Mouse (Mus musculus): ENCODE measurements around the gene Alpk1. TPM values are rescaled to one million over a fixed set of nuclear protein-coding genes. Genes with fewer than 3 reads are reported as not detected.

Gene Alpk1
- polyA plus RNA-seq, 1 experiment from 2014 or later, result 0.95 TPM

DNA sequence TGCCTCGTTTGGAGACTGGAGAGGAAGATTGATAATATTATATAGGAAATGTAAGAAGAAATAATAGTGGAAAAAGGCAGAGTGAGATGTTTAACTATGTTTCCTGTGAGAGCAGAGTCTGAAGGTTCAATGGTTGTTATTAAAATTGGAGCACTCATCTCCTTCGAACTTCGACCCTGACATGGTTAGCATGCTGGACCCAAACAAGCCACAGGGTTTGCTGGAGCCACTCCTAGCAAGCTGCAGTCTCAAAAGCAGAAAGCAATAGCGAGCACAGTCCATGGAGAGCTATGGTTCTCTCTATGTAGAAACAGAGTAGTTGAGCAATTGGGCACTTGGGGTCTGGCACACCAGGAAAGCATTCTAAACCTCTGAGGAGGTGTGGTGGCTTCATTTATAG, 59.4 kb downstream of the Alpk1 start:
- H3K36me3 ChIP-seq, result no peaks in the 10 kb centered on the region
- WGBS, result 82% methylated on average over 4 of the region's 4 CpGs
- H3K4me1 ChIP-seq, result peaks cover 49% of the 10 kb centered on the region
- no peak for DNase-seq (ENCODE audit: low spot score)
- no peaks in the 10 kb centered on the region for H3K9me3 ChIP-seq (replicated peaks)
- H3K27me3 ChIP-seq (ENCODE audit: low read depth, poor library complexity, severe bottlenecking), result peaks cover 60% of the 10 kb centered on the region
- no peak overlapping the region for H3K27ac ChIP-seq (replicated peaks)
- H3K4me3 ChIP-seq, result no peak overlapping the region

DNA sequence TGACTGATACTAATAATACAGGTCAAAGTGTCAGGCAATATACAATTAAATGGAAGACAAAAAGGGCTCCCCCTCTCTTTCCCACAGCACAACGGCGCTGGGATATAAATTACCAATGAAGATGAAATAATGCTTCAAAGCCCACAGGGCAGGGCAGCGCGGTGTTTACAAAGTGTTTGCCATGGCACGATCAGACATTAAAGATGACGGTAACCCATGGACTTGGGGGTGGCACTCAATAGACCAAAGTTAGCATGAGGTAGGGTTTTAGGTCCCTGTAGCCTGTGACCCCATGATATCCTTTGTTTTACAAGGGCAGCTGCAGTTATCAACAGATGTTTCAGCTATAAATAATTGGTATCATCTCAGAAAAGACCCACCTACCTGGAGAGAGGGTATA, 60.3 kb downstream of the Alpk1 start:
- Histone ChIP-seq H3K27me3 (ENCODE audit: low read depth, poor library complexity, severe bottlenecking) (peaks cover 56% of the 10 kb centered on the region), H3K9me3 (replicated peaks) (no peaks in the 10 kb centered on the region), H3K27ac (replicated peaks) (peak overlapping the region; percentile 67), H3K36me3 (no peaks in the 10 kb centered on the region), H3K4me1 (peaks cover 49% of the 10 kb centered on the region), H3K4me3 (no peak overlapping the region)
- no peak for DNase-seq (ENCODE audit: low spot score)
- 61% methylated on average over 6 of the region's 6 CpGs for WGBS

DNA sequence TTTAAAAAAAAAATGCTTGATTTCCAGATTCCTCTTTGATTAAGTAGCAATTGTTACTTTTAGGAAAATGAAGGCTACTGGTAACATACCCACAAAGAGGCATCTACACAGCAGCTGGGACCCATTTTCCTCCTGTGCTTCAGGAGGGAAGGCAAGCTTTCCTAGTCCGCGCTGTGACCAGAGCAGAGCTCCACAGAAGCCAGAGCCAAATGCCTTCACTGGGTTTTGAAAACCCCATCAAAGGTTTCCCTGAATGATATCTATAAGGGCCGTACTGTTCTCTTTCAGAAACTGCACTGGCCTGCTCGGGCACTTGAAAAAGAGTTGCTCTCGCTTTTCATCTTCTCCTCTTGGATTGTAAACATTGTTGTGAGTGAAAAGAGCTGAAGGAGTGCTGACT, 60.7 kb downstream of the Alpk1 start:
- peaks cover 52% of the 10 kb centered on the region for H3K27me3 ChIP-seq (ENCODE audit: low read depth, poor library complexity, severe bottlenecking)
- DNase-seq (ENCODE audit: low spot score), result no peak
- 72% methylated on average over 5 of the region's 5 CpGs for WGBS
- H3K9me3 ChIP-seq (replicated peaks), result no peaks in the 10 kb centered on the region
- H3K36me3 ChIP-seq, result no peaks in the 10 kb centered on the region
- peaks cover 48% of the 10 kb centered on the region for H3K4me1 ChIP-seq
- peak overlapping the region; percentile 67 for H3K27ac ChIP-seq (replicated peaks)
- no peak overlapping the region for H3K4me3 ChIP-seq

DNA sequence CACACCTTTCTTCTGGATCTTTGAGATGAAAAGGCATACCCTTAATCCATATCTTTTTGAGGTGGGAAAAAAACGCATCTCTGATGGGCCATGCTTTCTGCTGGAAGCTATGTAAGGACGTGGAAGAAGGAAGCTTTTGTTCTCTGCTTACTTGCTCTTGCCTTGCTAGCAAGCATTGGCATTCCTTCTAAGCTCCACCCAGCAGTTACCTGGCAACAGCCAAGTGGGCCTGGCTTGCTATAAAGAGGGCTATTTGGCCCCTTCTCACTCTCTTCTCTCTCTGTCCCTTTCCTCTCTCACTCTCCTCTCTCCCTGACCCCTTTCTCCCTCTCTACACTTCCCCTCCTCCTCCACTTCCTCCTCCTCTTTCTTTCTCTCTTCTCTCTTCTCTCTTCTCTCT, 63.6 kb downstream of the Alpk1 start:
- 18% methylated on average over 2 of the region's 2 CpGs for WGBS
- no peak for DNase-seq (ENCODE audit: low spot score)
- peak overlapping the region; percentile 49 for H3K27ac ChIP-seq (replicated peaks)
- no peak overlapping the region for H3K4me3 ChIP-seq
- peaks cover 46% of the 10 kb centered on the region for H3K4me1 ChIP-seq
- H3K27me3 ChIP-seq (ENCODE audit: low read depth, poor library complexity, severe bottlenecking), result peaks cover 50% of the 10 kb centered on the region; the same call in 1 of the 2 replicates
- no peaks in the 10 kb centered on the region for H3K9me3 ChIP-seq (replicated peaks)
- H3K36me3 ChIP-seq, result no peaks in the 10 kb centered on the region

DNA sequence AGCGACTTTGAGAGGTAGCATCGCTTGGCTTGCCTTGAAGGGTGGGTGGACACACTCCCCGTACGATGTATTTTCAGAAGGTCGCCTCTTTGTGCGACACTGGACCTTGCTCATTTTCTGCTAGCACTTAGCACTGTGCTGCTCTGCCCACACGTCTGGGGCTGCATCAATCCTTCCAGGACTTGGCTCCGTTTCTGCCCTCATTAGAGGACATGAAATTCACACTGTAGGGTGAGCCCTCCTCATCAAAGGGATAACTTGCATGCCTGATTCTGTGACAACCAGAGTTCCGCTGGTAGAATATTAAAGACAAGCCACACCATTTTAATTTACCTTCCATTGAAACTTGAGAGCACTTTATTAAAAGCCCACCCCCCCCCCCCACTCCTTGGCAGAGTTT, 67.2 kb downstream of the Alpk1 start:
- H3K4me3 ChIP-seq, result no peak overlapping the region
- DNase-seq (ENCODE audit: low spot score), result no peak
- H3K36me3 ChIP-seq, result no peaks in the 10 kb centered on the region
- H3K4me1 ChIP-seq, result peaks cover 19% of the 10 kb centered on the region
- whole genome bisulfite sequencing, result 74% methylated on average over 9 of the region's 9 CpGs
- peak overlapping the region; percentile 55; the same call in 1 of the 2 replicates for H3K27ac ChIP-seq (replicated peaks)
- no peaks in the 10 kb centered on the region for H3K9me3 ChIP-seq (replicated peaks)
- H3K27me3 ChIP-seq (ENCODE audit: low read depth, poor library complexity, severe bottlenecking), result peaks cover 51% of the 10 kb centered on the region

DNA sequence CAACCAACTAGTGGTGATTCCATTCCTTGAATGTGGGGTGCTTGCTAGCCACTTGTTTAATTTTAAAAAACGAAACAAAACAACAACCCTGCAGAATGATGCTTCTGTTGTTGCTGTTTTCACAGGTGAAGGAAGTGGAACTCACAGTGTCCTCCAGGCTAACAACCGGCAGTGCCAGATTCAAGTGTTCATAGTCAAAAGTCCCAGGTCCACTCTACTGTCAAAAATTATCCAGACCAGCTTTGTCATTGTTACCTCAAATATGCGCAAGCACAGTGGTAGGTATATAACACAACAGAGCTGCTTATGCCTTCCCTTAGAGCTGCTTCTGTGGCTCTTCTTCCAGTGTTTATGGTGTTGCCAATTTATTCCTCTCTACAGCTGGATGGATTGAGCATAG, 68.8 kb downstream of the Alpk1 start:
- H3K27me3 ChIP-seq (ENCODE audit: low read depth, poor library complexity, severe bottlenecking), result peaks cover 49% of the 10 kb centered on the region
- H3K4me3 ChIP-seq, result no peak overlapping the region
- WGBS, result 86% methylated on average over 3 of the region's 3 CpGs
- H3K4me1 ChIP-seq, result peaks cover 19% of the 10 kb centered on the region
- H3K27ac ChIP-seq (replicated peaks), result no peak overlapping the region
- H3K9me3 ChIP-seq (replicated peaks), result no peaks in the 10 kb centered on the region; the same call in 1 of the 2 replicates
- H3K36me3 ChIP-seq, result no peaks in the 10 kb centered on the region
- no peak for DNase-seq (ENCODE audit: low spot score)

DNA sequence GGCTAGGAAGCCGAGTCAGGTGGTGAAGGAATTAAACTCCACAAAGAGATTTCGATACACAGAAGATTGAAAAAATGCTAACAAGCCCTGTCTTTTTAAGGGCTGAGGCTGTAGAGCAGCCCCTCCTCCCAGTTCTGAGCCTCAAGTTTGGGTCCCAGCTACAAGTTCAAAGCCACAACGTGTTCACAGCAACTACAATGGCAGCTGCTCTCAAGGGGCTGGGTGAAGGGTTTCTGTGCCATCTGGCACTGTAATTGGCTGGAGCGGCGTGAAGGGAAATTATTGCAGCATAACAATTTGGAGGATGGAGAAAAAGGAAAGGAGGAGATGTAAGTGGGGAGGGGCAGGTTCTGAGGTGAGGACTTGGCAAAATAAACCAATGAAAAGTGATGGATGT, 73.2 kb downstream of the Alpk1 start:
- no peaks in the 10 kb centered on the region for H3K36me3 ChIP-seq
- no peak overlapping the region for H3K4me3 ChIP-seq
- no peak for DNase-seq (ENCODE audit: low spot score)
- no peaks in the 10 kb centered on the region; the same call in 1 of the 2 replicates for H3K9me3 ChIP-seq (replicated peaks)
- H3K27ac ChIP-seq (replicated peaks), result peak overlapping the region; percentile 79; the same call in 1 of the 2 replicates
- WGBS, result 72% methylated on average over 5 of the region's 5 CpGs
- H3K4me1 ChIP-seq, result peaks cover 26% of the 10 kb centered on the region
- peaks cover 55% of the 10 kb centered on the region for H3K27me3 ChIP-seq (ENCODE audit: low read depth, poor library complexity, severe bottlenecking)

DNA sequence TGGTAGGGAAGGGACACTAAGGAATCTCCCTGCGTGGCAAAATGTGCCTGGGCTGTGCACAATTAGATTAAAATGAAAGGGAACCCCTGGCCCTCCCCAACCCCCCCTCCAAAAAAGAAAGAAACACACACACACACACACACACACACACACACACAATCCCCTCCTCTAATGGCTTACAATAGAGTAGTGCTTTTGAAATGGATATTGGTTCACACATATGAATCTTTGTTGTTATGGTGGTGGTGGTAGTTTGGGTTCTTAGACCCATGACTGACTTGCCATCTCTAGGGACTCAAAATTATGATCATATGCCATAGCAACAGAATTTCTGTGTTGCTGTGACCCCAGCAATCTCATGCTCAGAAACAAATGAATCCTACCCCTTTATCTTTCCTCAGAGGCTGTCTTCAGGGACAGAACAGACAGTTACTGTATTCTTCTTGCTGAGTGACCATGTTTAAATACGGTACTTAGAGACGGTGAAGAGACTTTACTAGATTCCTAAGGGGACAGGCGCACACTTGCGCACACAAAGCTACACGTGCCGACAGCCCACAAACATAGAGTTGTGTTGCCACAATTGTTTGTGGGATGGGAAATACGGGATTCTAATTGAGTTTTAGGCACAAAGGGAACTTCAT, 73.8 kb downstream of the Alpk1 start:
- H3K27me3 ChIP-seq (ENCODE audit: low read depth, poor library complexity, severe bottlenecking), result peaks cover 61% of the 10 kb centered on the region
- H3K36me3 ChIP-seq, result no peaks in the 10 kb centered on the region
- H3K27ac ChIP-seq (replicated peaks), result peak overlapping the region; percentile 79
- DNase-seq (ENCODE audit: low spot score), result no peak
- 69% methylated on average over 8 of the region's 8 CpGs for WGBS
- H3K4me1 ChIP-seq, result peaks cover 26% of the 10 kb centered on the region
- peak overlapping the region; percentile 45 for H3K4me3 ChIP-seq
- H3K9me3 ChIP-seq (replicated peaks), result no peaks in the 10 kb centered on the region; the same call in 1 of the 2 replicates

DNA sequence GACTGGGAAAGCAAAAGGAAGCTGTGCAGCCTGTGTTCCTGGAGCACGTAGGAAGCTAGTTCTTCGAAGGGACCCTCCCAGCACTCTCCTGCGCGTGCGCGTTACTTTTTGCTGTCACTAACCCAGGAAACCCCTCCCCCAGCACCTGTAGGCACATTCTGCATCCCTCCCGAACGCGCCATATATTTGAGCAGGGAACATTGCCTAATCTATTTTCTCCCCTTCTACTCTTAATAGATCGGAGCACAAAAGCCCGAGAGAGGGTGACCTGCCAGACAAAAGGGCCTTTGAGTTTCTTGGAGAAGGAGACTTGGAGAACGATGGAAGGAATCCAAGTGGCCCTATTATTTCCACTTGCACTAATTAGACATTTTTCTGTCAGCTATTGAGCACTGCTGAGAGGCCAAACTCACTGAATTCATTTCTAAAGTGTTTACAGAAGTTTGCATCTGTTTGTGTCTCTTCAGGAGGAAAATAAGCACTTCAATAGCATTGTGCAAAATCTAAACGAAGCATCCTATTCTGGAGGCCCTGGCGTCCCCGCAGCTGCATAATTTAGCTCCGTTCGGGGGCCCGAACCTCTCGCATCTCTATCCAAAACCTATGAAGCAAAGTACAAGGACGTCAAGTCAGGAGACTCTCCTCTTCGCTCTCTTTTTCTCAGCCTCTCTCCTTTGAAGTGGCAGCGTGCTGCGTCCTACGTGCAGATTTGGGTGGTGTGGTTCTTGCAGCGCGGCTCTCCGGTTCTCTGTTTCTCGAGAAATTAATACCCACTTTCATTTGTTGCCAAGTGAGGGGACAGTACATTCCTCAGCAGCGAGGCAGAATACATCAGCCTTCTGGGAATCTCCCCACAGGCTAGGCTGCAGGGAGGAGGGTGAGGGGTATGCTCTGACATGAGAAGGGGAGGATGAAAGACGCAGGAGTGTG, 74.5 kb downstream of the Alpk1 start:
- Histone ChIP-seq H3K9me3 (replicated peaks) (no peaks in the 10 kb centered on the region; the same call in 1 of the 2 replicates), H3K4me3 (peak overlapping the region; percentile 45), H3K27ac (replicated peaks) (peak overlapping the region; percentile 79), H3K4me1 (peaks cover 26% of the 10 kb centered on the region), H3K36me3 (no peaks in the 10 kb centered on the region), H3K27me3 (ENCODE audit: low read depth, poor library complexity, severe bottlenecking) (peaks cover 62% of the 10 kb centered on the region)
- peak; percentile 67 for DNase-seq (ENCODE audit: low spot score)
- WGBS, result 10% methylated on average over 30 of the region's 30 CpGs

DNA sequence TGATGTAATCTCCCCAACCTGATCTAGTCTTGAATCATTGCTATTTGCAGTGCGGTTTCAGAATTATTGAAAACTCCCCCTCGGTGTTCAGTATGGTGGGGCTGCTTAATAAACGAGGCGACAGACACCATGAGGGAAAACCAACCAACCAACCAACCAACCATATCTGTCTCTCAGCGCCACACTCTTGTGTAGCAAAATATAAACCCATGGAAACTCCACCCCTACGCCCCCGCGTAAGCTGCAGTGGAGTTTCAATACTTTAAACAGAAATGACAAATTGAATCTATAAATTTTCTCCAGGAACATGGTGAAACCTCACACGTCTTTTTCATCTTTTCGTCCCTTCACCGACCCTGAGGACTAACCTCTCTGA, 75.2 kb downstream of the Alpk1 start:
- 73% methylated on average over 11 of the region's 11 CpGs for WGBS
- peaks cover 26% of the 10 kb centered on the region for H3K4me1 ChIP-seq
- peaks cover 65% of the 10 kb centered on the region for H3K27me3 ChIP-seq (ENCODE audit: low read depth, poor library complexity, severe bottlenecking)
- H3K9me3 ChIP-seq (replicated peaks), result no peaks in the 10 kb centered on the region; the same call in 1 of the 2 replicates
- H3K4me3 ChIP-seq, result peak overlapping the region; percentile 45; the same call in 1 of the 2 replicates
- DNase-seq (ENCODE audit: low spot score), result no peak
- H3K27ac ChIP-seq (replicated peaks), result peak overlapping the region; percentile 79
- H3K36me3 ChIP-seq, result no peaks in the 10 kb centered on the region

DNA sequence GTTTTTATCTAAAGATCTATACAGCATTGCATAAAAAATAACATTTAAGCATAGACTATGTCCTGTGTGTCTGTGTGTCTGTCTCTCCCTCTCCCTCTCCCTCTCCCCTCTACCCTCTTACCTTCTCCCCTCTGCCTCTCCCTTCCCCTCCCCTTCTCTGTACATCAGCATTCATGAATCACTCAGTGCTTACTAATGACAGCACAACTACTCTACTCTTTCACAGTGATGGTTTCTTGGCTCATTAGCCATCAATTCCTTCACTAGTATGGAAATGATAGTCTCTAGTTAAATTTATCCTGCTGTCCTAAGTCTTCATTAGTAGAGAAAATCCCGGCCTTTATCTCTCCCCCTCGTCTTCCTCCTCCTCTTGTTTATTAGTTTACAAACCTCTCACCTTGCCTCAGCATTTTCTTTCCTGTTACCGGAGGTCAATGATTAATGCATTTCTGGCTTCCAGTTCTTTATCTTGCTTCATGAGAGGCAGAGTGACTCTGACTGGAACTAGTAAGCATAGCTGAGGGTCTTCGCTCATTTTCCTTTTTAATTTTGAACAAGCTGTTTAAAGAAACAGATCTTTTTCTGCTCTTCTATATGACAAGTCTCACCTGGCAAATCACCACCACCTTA, 79.0 kb downstream of the Alpk1 start:
- Histone ChIP-seq H3K4me3 (no peak overlapping the region), H3K27me3 (ENCODE audit: low read depth, poor library complexity, severe bottlenecking) (peaks cover 82% of the 10 kb centered on the region), H3K4me1 (peaks cover 20% of the 10 kb centered on the region), H3K27ac (replicated peaks) (no peak overlapping the region), H3K36me3 (no peaks in the 10 kb centered on the region), H3K9me3 (replicated peaks) (no peaks in the 10 kb centered on the region)
- DNase-seq (ENCODE audit: low spot score), result no peak
- 90% methylated on average over 4 of the region's 4 CpGs for WGBS

DNA sequence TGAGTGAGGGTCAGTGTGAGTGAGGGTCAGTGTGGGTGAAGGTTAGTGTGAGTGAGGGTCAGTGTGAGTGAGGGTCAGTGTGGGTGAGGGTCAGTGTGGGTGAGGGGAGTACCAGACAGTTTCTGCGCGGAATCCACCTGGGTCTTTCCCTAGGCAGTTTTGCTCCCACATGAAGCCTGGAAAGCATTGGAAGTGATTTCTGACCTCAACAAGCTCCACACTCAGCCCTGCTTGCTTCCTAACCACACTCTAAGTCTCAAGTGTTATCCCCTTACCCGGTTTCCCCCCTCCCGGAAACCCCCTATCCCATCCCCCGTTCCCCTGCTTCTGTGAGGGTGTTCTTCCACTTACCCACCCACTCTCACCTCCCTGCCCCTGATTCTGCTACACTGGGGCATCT, 81.7 kb downstream of the Alpk1 start:
- DNase-seq (ENCODE audit: low spot score), result no peak
- peaks cover 95% of the 10 kb centered on the region for H3K27me3 ChIP-seq (ENCODE audit: low read depth, poor library complexity, severe bottlenecking)
- H3K27ac ChIP-seq (replicated peaks), result no peak overlapping the region; the same call in 1 of the 2 replicates

More for the DNA sequence above, 81.7 kb downstream of the Alpk1 start:
- H3K36me3 ChIP-seq, result no peaks in the 10 kb centered on the region
- no peaks in the 10 kb centered on the region for H3K9me3 ChIP-seq (replicated peaks)
- peaks cover 22% of the 10 kb centered on the region for H3K4me1 ChIP-seq
- no peak overlapping the region for H3K4me3 ChIP-seq
- WGBS, result 91% methylated on average over 5 of the region's 5 CpGs
